Comparison of ENCODE assay signal across 20 mouse cellular contexts in the genomic region with DNA sequence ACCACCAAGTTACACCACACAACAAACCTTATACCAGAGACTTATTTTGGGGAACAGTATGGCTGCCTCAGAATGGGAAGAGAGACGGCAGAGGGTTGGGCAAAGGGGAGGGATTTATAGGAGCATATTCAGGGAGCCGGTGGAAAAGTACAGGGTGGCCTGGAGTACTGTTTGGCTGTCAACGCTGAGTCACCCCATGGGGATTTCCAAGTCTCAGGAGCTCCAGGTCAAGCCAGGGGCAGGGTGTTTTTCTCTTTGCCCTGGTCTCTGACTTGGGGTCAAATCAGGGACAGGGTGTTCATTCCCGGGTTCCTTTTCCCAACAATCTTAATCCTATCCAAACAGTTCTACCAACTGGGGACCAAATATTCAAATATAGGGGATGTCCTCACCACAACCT. TPM values are rescaled to one million over a fixed set of nuclear protein-coding genes. Genes with fewer than 3 reads are reported as not detected.
DNase-seq lines count a peak whose midpoint lies in the region; TF ChIP-seq lines count a peak whose summit lies in the region.
"Had no signal": no experiment of that assay in that cellular context is flagged by ENCODE, and none has a peak within 500 bp of the region (broad histone marks: within the 10 kb centered on the region; RNA-seq: fewer than 3 reads in every experiment).

No protein-coding gene starts in this region.

- H3K4me3 ChIP-seq in brown adipose tissue, adult 24 weeks (ENCODE audit: insufficient read depth, low read depth, low read length) = no peak overlapping the region
- H3K4me3 ChIP-seq in left cerebral cortex, adult 2 months = no peak overlapping the region
- H3K4me3 ChIP-seq: embryonic facial prominence, embryonic 12.5 days; heart, adult 2 months; hindbrain, embryonic 13.5 days; midbrain, embryonic 12.5 days had no signal

- peak overlapping the region; percentile 78 for H3K27ac ChIP-seq in brown adipose tissue, adult 24 weeks (replicated peaks; ENCODE audit: low read depth, low read length)
- no peak overlapping the region for H3K27ac ChIP-seq in left cerebral cortex, adult 2 months
- H3K27ac ChIP-seq: embryonic facial prominence, embryonic 12.5 days; heart, adult 2 months; hindbrain, embryonic 13.5 days; liver, embryonic 14.5 days; midbrain, embryonic 12.5 days had no signal

- no peak for TF ChIP-seq CTCF in left cerebral cortex, adult 2 months (IDR thresholded peaks at IDR 0.05)

- peaks cover 14% of the 10 kb centered on the region for H3K4me1 ChIP-seq in brown adipose tissue, adult 24 weeks (ENCODE audit: control insufficient read depth, insufficient read depth, insufficient read length, low read length)
- H3K4me1 ChIP-seq: embryonic facial prominence, embryonic 12.5 days; hindbrain, embryonic 13.5 days; midbrain, embryonic 12.5 days had no signal

- intact Hi-C loops in left cerebral cortex, adult 2 months (cut with DNase I) = no loop called here

- peak; percentile 54 to 56 for DNase-seq in adrenal gland, adult (ENCODE audit: inconsistent age in 2 of 2, low spot score in 1 of 2)
- DNase-seq in adrenal gland, postnatal 4 days (ENCODE audit: low spot score in 2 of 2) = no peak
- DNase-seq in kidney, adult 9 months = peak; percentile 36
- no peak for DNase-seq in kidney, postnatal 4 days
- peak; percentile 65 for DNase-seq in NIH3T3 (ENCODE audit: low read depth)
- no peak for DNase-seq in left cerebral cortex, adult 2 months (ENCODE audit: extremely low spot score in 1 of 2, low spot score in 2 of 2)
- DNase-seq in cerebellum, postnatal 36 days = no peak
- DNase-seq: cerebellum, adult 11 months; cerebellum, adult 9-11 months; forebrain, postnatal 0 days; gastrocnemius, postnatal 25 days; heart, adult 2 months; heart, postnatal 36 days; kidney, adult 18-20 months; layer of hippocampus, postnatal 36 days had no signal

RNA-seq across cellular contexts. Expression of gene Epn2, which starts 28.6 kb away (rescaled TPM):
- 10 to 100 TPM; 38.5 to 44.2 TPM for total RNA-seq in adrenal gland, postnatal 4 days (2021)
- 20.2 and 29.1 TPM in 2 replicates for polyA plus RNA-seq in brown adipose tissue, adult 24 weeks (2012; ENCODE audit: insufficient read depth, insufficient read length, missing spikeins)
- total RNA-seq in left cerebral cortex, adult 2 months (2021) = 100 to 1,000 TPM; 113 TPM

RNA-seq across cellular contexts. Expression of gene Grap, which starts 45.0 kb away (rescaled TPM):
- 10 to 100 TPM in 1 of 2 experiments, 1 to 10 TPM in 1; 9.1 to 10.8 TPM for total RNA-seq in adrenal gland, postnatal 4 days (2021)
- 5.8 and 8.6 TPM in 2 replicates for polyA plus RNA-seq in brown adipose tissue, adult 24 weeks (2012; ENCODE audit: insufficient read depth, insufficient read length, missing spikeins)
- 1 to 10 TPM; 4.1 TPM for total RNA-seq in left cerebral cortex, adult 2 months (2021)

Comparison
In these comparisons a context has a peak if more than half of its experiments do, and no peak if none do; other contexts are left out.
1. DNase-seq: peak in adrenal gland, adult (2 of 2), kidney, adult 9 months (single experiment) and NIH3T3 (single experiment); none in adrenal gland, postnatal 4 days (0 of 2), kidney, postnatal 4 days (0 of 2), left cerebral cortex, adult 2 months (0 of 2) and cerebellum, postnatal 36 days (0 of 2).